Mouse (Mus musculus): ENCODE data around the gene Larp4b.

The Larp4b gene

DNA sequence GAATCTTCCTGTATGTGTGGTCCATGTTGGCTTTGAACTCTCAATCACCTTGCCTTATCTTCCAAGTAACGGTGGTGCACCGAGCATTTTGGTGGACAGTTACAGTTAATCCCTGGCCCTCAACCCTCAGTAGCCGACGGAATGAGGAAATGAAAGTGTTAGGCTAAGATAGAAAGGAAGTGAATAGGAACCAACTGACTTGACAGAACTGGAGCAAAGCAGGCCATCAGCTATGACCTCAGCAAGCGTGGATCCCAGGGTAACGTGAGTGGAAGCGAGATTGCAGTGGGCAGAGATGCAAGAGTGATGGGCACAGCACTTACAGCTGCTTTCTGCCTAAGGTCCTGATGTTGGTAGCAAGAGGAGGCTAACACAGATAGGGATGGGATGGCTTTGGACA, 31.5 kb downstream of the Larp4b start:
- DNase-seq, result no peak

DNA sequence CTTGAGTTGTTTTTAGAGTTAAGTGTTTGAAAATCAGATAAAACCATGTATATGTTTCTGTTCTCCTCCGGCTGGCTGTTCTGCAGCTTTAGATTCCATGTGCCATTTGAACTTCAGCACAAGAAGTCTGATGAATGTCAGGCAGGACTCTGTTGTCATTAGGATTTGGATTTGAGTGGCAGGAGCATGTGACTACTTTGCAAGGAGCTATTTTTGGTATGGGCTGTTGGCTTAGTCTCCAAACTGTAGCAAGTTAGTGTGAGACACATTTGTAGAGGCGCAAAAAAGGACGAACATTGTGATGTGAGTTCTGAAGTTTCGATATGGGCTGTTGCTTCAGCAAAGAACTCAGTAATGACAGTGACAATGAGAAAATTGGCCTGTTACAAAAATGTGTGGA, 34.0 kb downstream of the Larp4b start:
- DNase-seq, result no peak

DNA sequence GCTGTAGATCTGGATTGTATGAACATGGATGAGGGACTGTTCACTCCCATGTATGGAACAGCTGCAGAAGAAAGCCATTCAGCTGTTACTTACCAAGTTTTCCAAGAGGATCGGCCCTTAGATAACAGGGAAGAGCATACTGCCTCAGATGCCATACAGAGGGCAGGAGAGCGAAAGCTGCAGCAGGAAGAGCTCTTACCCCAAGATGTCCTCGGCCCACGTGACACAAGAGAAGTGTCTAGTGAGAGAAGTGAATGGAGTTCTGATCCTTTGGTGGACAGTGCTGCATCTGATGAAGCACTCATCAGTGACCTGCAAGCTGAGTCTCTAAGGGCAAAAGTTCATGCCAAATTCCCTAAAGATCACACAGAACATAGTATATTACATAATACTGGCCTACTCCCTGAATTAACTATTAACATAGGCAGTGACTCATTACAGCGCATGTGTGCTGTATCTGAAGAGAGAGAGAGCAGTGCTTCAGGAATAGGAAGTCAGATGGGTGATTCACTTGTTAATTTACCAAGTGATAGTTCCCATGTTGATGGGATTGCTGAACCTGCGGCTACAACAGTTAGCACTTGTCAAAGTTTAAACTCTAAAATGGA, 35.1 kb downstream of the Larp4b start:
- DNase-seq, result no peak

DNA sequence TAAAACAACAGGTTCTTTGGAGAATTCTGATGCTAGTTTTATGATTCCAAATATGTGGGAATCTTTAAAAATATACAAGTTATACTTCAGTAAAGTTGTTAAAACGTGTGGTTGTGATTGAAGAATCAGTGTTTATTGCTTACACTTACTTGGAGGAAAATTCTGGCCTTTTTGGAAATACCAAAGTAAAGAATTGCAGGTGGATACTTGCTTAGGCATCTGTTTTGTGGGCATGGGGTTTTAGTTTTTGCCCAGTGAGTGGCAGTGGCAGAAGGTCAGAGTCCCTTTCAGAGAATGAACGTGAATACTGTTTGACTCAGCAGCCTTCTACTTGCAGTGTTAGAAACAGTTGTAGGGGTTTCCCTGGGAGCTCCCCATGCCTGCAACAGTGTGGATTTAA, 40.7 kb downstream of the Larp4b start:
- no peak for DNase-seq

DNA sequence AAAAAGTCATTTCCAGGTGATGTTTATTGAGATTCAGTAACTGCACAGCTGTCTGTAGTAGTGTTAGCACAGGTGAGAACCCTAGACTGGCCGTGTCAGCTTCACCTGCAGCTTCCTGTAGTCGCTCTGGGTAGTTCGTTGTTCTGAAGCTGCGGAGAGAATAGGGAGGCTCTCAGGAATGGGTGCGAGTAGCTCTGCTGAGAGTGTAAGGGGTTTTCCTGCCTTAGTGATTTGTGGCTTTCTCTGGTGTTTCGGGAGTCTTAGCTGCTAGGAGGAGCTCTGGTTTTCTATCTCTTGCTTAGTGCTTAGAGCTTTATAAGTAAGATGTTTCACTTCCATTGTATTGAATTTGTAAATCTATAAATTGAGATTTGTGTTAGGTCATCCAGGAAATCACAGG, 42.4 kb downstream of the Larp4b start:
- no peak for DNase-seq

DNA sequence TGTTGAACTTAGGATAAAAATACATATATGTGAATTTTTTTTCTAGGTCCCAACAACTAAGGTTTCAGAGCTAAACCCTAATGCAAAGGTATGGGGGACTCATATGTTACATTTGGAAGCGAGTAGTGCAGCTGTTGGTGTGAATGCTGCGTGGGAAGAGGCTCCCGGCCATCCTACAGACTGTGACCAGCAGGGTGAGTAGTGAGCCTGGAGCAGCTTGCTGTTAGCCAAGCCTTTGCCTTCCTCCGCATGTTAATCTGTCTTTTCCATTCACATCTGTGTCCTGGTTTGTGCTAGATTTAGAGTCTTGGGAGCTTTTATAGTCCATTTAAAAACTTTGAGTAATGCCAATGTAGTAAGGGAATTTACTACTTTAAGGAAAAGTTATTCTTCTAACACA, 43.1 kb downstream of the Larp4b start:
- DNase-seq, result no peak

DNA sequence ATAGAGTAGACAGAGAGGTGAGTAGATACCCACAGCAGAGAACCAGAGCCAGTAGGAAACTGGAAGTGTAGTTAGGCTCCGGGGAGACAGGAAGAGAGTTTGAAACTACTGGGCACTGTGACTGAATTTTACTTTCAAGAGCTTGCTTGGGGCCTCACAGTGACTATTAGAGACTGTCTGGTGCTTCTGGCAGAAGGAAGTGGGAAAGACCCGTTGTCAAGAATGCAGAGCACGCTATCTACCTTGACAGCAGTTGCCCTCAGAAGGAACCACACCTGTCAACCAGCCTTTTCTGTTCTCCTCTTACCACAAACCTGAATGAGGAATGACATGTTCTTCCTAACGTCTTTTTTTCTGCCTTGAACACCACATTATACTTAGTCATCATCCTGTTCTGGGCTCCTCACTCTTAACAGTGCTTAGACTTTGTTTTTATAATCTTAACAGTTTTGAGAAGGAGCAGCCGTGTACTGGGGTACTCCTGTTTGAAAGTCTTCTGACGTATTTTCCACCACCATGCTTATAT, 45.8 kb downstream of the Larp4b start:
- no peak for DNase-seq

DNA sequence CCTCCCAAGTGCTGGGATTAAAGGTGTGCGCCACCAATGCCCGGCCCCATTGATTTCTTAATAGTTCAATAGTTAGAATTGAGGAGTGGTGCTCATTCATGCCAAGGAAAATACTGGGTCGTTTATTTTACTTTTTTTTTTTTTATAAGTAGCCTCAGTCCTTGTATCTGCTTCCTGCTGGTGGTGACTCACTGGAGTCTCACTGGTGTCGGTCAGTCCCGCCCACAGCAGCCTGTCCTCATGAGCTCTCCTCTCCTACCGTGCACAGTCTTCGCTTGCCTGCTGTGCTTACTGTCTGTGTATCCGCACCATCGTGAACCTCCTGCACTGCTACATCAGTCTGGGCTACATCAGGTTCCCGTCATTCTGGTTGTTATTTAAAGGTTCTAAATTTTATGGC, 46.5 kb downstream of the Larp4b start:
- DNase-seq, result no peak

DNA sequence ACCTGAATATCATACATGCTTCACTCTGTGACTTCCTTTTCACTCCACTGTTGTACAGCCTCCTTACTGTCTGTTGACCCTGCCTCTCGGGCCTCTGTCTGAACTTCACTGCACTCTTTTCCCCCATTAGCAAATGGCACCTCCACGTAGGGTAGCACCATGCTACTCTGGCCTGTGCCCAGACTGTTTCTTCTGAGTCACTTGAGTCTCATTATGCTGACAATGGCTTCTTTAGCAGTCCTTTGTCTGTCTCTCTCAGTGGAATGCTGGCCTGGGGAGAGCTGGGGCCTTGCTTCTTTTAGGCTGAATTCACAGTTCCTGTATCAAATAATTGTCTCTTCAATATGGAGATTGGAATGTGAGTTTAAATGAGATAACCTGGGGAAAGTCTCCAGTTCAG, 48.7 kb downstream of the Larp4b start:
- no peak for DNase-seq

DNA sequence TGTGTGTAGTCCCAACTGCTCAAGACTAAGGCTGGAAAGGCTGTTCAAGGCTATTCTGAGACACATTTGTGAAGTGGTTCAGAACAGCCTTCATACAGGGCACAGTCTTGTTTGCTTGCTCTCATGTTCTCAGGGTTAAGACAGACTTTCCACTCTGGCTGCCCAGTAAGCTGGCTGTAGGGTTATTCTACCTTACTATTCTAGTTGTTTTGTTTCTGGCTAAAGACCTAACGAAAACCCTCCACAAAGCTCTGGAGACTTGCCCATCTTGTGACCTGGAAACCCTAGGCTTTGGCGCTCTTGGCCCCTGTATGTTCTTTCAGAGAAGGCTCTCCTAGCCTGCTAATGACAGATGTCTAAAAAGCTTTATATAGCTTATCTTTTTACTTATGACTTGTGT, 55.1 kb downstream of the Larp4b start:
- no peak for DNase-seq

DNA sequence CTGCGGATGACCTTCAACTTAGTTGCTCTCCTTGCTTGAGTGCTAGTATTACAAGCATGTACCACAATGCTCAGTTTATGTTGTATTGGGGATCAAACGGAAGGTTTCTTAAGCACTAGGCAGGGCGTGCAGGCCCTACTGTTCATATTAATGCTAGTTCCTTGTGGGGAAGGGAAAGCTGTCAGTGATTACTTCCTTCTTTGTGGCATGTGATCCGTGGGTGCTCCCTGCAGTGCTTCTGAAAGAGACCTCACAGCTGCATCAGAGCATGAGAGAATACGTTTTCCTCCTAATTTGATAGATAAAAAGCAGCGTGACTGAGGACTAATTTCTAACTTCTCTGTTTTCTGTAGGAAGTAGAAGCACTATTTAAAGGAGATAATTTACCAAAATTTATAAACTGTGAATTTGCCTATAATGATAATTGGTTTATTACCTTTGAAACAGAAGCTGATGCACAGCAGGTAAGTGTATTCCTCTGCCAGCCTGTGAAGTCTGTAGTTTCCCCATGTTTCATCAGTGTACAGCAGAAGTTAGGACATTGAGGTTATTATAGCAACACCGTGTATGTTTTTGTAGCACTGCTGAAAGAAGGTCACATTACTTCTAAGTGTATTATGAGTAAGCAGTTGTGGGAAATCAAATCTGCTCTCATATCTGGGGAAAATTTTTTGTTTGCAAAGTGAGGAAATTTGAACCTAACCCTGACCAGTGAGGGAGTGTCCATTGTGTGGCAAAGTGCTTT, 56.0 kb downstream of the Larp4b start:
- no peak for DNase-seq

DNA sequence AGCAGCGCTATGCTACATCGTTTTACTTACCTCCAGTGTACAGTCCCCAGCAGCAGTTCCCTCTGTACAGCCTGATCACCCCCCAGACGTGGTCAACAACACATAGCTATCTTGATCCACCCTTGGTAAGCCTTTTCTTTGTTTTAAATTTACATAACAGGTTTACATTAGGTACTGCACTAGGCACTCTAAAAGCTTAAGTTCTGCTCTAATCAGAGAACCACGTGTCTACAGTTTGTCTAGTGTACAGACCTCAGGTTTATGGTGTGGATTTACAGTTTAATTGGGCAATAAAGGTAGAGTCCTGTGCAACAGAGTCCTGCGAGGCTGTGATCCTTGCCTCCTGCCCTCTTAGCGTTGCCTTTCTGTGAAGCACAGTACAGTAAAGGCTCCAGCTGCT, 57.4 kb downstream of the Larp4b start:
- no peak for DNase-seq

DNA sequence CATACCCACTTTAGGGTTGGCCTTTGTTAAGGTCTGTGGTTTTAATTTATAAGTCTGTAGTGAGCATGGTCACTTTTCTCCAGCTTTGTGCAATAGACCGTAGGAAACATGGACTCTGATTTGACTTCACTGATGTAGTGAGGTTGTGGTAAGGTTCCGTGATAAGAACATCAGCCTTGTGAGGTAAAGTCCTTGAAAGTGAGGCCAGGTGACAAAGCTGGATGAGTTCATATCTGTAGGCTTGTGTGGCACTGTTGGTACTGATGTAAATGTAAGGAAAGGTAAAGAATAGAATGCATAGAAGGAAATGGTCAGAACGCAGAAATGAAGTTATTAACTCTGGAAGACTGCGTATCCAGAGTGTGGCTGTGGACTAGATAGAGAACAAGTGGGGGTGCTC, 57.9 kb downstream of the Larp4b start:
- no peak for DNase-seq

DNA sequence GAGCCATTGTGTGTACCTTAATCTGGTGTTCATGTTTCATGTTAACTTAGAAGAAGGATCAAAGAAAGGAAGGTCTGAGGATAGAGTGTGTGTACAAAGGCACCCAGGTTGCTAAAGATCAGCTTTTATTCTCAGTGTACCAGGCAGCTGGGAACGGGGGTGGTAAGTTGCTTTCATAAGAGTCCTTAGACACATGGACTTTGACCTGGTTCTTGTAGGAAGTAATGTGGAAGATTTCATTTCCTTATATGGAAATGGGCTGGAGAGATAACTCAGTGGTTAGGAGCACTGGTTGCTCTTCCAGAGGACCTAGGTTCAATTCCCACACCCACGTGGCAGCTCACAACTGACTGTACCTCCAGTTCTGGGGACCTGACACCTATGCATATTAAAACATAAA, 58.6 kb downstream of the Larp4b start:
- no peak for DNase-seq

DNA sequence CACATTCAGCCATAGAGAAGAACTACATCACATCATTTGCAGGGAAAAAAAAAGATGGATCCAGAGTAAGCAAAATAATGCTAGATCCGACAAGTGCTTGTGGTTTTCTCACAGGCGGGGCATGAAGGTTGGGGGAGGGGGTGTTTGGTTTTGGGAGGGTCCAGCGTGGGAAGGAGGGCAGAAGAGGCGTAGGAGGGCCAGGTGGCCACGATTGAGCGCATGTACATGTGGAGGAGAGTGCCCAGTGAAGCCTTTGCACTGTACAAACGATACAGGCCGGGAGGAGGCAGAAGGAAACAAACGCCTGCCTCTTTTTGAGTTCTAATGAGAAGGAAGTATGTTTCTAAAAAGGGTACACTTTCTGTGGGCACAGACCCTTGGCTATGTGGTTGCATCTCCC, 60.1 kb downstream of the Larp4b start:
- no peak for DNase-seq

DNA sequence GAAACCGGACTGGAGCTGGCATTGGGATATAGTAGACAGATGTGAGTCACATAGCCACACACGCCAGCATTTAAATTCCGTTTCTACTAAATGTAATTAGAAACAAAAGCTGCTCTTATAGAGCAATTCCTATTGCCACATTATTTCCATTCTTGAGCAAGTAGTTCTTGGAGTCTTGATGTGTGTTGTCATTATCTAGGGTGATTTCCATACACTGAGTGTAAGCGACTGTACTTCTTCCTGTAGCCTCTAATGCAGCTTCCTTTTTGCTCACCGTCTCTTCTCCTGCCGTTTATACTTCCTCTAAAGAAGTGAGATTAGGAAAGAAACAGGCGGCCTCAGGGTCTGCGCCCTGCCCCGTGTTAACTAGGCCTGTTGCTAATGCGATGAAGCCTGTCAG, 65.6 kb downstream of the Larp4b start:
- no peak for DNase-seq

DNA sequence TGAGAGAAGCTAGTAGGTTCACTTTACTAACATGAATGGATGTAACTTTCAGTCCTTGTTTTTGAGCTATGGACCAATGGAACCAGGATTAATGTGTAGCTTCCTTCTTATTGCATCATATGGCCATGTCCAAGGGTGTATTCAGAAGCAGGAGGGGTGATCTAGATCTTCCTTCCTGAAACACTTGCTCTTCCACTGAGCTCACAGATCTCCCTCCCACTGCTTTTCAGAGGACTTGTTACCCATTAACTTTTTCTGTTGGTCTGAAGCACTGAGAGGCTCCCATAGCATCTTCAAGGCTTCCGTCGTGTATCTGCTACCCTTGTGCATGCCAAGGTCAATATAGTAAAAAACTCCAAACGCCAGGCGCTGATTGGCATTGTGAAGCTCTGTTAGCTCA, 69.2 kb downstream of the Larp4b start:
- no peak for DNase-seq

DNA sequence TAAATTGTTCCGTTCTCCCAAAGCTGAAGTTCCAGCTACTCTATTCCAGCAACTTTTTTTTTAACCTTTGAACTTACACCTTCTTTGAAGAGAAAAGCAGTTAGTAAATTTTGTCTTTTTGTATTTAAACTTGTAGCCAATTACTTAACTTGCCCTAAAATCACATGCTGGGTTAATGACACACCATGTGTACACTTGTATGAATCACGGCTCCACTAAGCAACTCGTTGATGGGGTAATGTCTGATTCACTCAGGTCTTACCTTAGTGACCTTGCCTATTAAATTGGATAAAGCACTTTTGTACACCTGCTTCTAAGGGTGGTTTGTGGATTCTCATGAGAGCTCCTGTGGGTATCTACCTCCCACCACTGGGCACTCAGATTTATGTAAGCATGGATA, 74.2 kb downstream of the Larp4b start:
- no peak for DNase-seq

DNA sequence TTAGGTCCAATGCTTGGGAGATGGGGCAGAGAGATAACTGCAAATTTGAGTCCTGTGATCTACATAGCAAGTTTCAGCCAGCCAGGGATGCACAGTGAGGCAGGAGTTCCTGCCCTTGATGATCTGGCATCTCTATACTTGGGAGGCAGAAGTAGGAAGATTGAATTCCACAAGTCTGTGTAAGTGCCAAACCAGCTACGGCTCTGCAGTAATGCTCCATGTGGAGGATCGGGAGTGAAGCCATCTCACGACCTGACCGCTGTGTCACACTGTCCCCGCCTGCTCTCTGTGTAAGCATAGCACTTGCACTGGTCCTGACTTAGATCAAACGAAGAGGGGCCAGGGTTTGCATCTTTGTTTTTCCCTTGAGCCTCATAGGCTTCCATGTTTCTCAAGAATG, 75.9 kb downstream of the Larp4b start:
- no peak for DNase-seq

DNA sequence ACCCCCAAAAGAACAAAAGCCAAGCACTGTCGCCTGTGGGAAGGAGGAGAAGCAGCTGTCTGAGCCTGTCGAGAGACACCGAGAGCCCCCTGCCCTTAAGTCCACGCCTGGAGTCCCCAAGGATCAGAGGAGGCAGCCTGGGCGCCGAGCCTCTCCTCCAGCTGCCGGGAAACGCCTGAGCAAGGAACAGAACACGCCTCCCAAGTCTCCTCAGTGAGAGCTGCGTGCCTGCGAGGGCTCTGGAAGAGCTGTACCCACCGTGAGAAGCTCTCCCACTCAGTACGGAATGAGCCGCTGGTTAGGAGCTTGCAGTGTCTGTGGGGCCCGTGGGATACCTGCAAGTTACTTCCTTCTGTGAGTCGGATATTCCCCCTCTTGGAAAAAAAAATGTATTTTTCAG, 77.0 kb downstream of the Larp4b start:
- DNase-seq, result no peak

DNA sequence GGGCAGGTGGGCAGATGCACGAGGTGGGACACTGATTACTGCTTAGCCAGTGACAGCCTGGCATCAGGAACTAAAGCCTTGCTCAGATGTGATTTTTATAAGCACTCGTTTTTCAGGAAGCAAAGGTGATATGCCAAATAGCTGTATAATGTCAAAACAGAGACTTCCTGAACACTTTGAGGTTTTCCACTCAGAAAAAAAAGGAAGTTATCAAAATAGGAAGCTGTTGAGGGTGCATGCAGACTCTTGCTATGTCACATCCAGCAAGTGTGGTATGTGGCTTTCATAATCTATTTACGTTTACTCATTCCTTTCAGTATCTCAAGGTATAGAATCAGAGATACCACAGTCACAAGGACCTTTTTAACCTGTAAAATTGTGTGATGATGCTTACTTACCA, 79.7 kb downstream of the Larp4b start:
- no peak for DNase-seq

DNA sequence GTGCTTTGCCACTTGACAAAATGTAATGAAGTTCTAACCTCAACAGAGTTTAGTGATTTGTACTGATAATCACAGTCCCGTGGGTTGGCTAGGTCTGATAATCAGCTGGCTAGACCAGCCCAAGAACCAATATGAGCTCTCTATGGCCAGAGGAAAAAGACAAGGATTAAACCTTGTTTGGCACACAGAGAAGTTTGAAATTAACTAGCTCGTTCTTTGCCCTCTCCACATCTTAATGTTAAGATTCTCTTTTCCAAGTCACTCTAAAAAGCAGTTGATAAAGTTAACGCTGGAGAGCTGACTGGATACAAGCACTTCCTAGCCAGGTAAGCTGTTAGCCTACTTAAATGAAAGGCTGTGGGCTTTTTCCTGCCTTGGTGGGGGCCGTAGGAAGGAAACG, 81.5 kb downstream of the Larp4b start:
- no peak for DNase-seq

DNA sequence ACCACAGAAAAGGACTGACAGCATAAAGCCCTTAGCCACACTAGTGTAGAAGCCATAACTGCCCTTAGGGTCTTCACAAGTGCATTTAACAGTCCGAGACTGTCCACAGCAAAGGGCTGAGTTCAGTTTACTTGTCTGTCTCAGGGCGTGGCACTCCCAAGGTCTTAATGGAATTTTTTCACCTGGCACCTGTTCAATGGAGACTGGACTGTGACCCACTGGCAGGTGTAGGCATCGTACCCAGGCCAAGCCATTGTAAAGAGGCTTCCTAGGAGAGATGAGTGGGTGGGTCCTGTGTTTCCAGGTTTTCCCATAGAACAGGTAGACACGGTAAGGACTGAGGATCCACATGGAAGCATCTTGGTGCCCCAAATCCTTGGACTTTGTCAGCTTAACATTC, 84.6 kb downstream of the Larp4b start:
- no peak for DNase-seq

DNA sequence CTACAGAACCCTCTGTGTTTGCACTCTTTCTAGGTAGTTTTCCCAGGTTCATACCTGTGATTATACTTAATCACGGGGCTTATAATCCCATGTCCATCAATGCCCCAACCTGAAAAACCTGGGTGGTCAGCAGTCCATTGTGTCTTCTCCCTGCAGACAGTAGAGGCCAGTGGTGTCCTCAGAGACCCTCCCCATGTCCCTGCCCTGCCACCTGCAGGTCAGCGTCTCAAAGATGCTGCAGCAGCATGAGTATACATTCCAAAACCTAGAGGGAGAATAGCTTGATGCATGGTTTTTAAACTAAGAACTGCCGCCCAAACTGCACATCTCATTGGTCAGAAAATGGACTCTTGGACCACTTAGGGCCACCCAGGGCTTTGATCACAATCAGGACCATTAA, 85.0 kb downstream of the Larp4b start:
- no peak for DNase-seq

DNA sequence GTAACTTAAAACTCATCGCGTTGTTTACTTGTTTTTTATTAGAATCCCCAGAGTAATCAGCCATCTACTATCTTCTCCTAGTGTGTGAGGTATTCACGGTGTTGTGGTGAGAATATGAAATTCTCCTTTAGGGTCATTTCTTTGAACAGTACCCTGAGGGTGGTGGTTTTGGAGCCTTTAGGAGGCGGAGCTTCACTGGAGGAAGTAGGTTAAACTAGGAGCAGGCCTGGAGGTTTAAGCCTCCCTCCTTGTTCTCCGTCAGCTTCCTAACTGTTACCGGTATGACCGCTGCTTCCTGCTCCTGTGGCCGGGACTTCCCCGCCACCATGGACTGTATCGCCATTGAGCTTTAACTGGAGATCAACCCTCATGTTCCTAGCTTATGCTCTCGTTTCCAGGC, 86.5 kb downstream of the Larp4b start:
- DNase-seq, result peak; percentile 14 to 15
